Mouse (Mus musculus): ENCODE measurements around the gene Fmnl3. TPM values are rescaled to one million over a fixed set of nuclear protein-coding genes. Genes with fewer than 3 reads are reported as not detected.
A peak's percentile ranks its signal among the peaks of the same experiment; 100 is the strongest.
"Not testable (repeated sequence)": the region's sequence is repeated elsewhere in the genome, so short reads cannot be mapped to it uniquely, and the experiment has no call there.

Gene Fmnl3
- total RNA-seq, 2 experiments from 2014 or later: 29.4 to 29.7 TPM

DNA sequence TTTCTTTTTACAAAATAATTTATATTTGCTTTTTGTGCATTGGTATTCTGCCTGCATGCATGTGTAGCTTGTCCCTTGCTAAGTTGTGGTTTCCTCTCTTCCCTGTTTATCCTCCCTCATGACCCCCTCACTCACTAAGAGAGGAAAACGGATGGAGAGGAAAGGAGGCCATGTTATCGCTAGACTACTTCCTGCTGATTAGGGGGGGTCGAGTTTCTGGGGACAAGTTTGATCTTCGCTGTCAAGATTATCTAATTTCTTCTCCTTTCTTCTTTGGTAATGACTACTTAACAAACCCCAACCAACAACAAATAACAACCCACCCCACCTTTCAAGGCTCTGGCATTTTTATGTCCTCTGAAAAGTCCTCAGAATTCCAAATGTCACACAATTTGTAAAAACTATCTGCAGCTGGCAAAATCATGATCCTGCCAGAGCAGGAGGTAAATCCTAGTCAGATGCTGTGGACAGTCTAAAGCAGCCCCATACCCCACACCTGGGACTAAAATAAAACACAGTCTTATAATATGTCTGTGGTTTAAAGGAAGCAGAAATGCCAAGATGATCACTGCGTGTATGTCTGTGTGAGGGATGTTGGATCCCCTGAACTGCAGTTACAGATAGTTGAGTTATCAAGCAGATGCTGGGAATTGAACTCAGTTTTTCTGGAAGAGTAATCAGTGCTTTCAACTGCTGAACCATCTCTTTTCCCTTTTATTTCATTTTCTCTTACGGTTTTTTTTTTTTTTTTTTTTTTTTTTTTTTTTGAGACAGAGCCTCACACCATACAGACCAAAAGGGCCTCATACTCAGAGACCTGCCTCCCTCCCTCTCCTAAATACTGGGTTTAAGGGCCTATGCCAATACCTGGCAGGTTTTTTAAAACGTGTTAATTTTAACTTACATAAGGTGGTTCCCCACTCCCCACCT lies 20.5 kb upstream of the Fmnl3 start:
- DNase-seq: no peak
- intact Hi-C loops (cut with DNase I): no loop called here

DNA sequence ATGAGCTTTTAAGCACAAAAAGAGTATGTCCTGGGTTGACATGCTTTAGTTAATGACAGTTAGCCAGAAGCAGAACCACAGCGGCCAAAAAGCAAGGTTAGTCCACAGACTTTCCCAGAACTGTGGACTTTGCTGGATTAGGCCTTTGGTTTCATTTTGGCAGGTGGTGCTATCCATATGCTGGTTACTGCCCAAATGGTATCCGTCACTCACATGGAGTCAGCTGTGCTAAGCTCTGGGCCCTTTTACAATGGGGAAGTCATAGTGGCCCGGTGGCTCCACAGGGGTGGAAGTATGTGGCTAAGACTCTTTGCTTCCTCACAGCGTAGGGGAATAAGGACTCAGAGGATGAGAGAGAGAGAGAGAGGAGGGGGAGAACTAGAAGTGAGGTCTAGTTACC lies 17.7 kb upstream of the Fmnl3 start:
- no peak for DNase-seq
- intact Hi-C loops (cut with DNase I): no loop called here

DNA sequence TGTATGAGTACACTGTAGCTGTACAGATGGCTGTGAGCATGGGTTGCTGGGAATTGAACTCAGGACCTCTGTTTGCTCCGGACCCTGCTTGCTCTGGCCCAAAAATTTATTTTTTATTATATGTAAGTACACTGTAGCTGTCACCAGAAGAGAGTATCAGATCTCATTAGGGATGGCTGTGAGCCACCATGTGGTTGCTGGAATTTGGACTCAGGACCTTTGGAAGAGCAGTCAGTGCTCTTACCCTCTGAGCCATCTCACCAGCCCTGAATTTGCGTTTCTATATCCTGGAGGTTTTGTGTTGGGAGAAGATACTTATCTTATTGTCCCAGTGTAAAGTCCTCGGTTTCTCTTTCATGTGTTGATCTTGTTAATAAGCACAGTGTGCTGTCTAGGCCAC lies 16.5 kb upstream of the Fmnl3 start:
- no peak for DNase-seq
- intact Hi-C loops (cut with DNase I): no loop called here

- intact Hi-C loops (cut with DNase I); DNase-seq: not testable (repeated sequence)
Measured at GRCm38 (mm10) chr15:99386110-99386509, 15.8 kb upstream of the Fmnl3 start.

DNA sequence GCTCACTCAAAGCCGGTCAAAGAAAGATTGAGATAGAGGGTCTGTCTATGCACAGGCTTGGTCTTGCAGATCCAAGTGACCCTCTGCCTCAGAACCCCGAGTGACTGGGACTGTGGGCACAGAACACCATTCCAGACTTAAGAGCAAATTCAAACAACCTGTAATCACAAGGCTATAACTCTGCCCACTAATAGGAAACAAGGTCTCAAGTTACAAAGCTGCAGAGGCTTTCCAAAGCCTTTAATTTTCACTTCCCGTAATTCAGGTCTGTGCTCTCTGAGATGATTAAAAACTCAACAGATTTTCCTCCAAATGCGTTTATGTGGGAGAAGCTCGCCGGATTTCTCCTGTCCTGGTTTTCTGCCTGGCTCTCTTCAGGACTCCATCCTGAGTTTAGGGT lies 13.8 kb upstream of the Fmnl3 start:
- intact Hi-C loops (cut with DNase I): no loop called here
- DNase-seq: no peak

GRCm38 (mm10) chr15:99382893-99383292 lies 12.6 kb upstream of the Fmnl3 start:
- no peak for DNase-seq

DNA sequence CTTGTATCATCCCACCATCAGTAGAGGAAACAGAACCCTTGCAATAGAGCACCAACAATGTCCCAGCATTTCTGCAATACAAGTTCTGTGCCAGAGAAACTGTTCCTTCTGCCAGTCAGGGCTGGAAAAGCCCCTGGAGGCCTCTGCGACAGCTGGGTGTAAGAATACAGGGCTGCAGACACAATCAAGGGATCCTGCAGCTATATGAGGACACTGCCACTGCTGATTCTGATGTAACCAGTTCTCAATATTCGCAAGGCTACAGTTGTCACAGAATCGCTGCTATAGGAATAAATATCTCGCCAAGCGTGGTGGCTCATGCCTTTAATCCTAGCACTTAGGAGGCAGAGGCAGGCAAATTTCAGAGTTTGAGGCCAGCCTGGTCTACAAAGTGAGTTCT lies 6.0 kb upstream of the Fmnl3 start:
- intact Hi-C loops (cut with DNase I): no loop called here
- DNase-seq: no peak

More at GRCm38 (mm10) chr15:99382893-99383292, 12.6 kb upstream of the Fmnl3 start:
- intact Hi-C loops (cut with DNase I): no loop called here

DNA sequence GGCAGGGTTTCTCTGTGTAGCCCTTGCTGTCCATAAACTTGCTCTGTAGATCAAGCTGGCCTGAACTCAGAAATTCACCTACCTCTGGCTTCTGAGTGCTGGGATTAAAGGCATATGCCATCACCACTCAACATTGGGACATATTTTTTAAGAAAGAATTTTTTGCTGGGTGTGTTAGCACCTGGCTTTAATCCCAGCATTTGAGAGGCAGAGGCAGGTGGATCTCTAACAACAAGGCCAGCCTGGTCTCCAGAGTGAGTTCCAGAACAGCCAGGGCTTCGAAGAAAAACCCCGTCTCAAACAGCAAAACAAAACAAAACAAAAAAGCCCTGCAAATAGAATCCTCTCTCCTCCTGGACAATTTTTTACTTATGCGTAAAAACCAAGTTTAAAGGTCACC lies 5.3 kb upstream of the Fmnl3 start:
- DNase-seq: no peak
- intact Hi-C loops (cut with DNase I): no loop called here

DNA sequence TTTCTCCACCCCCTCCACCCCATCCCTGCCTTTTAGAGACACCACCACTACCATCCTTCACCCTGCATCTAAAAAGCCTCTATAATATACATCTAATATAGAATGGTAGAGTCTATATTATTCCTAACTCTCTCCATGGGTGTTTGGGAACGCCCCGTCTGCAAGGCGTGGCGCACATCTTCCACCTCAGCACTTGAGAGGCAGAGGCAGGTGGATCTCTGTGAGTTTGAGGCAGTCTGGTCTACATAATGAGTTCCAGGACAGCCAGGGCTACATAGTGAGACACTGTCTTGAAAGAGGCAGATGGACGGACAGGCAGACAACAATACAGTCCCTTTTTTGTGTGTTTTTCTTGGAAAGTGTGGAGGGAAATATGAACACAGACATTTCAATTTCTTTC lies 4.8 kb upstream of the Fmnl3 start:
- intact Hi-C loops (cut with DNase I): no loop called here
- no peak for DNase-seq

- intact Hi-C loops (cut with DNase I): no loop called here
- no peak for DNase-seq
Measured at GRCm38 (mm10) chr15:99372761-99373160, 2.5 kb upstream of the Fmnl3 start.

DNA sequence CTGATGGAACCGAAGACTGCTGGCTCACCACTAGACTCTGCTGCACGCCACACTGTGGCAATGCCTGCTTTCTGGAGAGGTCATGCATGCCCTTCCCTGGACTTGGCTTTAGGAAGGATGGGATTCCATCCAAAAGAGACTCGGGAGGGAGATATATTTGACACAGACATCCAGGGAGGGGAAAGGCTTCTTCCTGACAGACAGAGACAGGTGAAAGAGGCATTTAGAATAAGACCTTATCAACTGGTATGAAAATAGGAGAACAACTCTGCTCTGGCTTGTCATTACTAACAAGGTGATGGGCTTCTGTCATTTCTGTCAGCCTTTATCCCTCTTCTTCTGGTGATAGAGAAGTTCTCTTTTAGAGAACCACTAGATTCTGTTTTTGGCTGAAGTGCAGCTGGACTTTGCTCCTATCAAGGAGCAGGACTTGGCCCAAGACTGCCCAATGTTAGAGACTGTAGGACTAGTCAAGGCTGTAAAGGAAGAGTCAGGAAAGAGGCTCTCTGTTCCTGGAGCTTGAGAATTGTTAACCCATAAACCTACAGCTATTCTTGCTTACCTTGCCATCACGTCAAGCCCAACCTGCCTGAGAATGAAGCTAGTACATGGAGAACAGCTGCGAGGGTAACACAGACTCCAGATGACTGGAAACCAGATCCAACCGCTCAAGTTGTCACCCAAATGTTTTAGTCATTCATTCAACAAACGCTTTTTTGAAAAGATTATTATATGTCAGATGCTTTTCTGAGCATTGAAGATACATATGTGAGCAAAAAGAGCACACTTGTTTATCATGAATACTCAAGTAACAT lies 1.5 kb upstream of the Fmnl3 start:
- intact Hi-C loops (cut with DNase I): no loop called here
- no peak for DNase-seq

- DNase-seq: peak; percentile 59 to 61
- intact Hi-C loops (cut with DNase I): loop anchor here (1.0 to 2.0 kb wide), 3 partner anchors 23 to 54 kb away; no protein-coding TSS in a partner anchor
Measured at GRCm38 (mm10) chr15:99369391-99370171, 701 bp downstream of the Fmnl3 start.

- DNase-seq: no peak
- intact Hi-C loops (cut with DNase I): loop anchor here (2.0 kb wide), 2 partner anchors 22 to 36 kb away; no protein-coding TSS in a partner anchor
Measured at GRCm38 (mm10) chr15:99368583-99369266, 1.6 kb downstream of the Fmnl3 start.

- intact Hi-C loops (cut with DNase I): no loop called here
- no peak for DNase-seq
Measured at GRCm38 (mm10) chr15:99364921-99365320, 5.4 kb downstream of the Fmnl3 start.

- intact Hi-C loops (cut with DNase I): no loop called here
- no peak for DNase-seq
Measured at GRCm38 (mm10) chr15:99364022-99364530, 6.2 kb downstream of the Fmnl3 start.

GRCm38 (mm10) chr15:99358952-99359351 lies 11.3 kb downstream of the Fmnl3 start:
- DNase-seq: no peak
- intact Hi-C loops (cut with DNase I): no loop called here

GRCm38 (mm10) chr15:99356462-99356861 lies 13.8 kb downstream of the Fmnl3 start:
- peak in 1 of 2 experiments; percentile 40 for DNase-seq
- intact Hi-C loops (cut with DNase I): no loop called here

DNA sequence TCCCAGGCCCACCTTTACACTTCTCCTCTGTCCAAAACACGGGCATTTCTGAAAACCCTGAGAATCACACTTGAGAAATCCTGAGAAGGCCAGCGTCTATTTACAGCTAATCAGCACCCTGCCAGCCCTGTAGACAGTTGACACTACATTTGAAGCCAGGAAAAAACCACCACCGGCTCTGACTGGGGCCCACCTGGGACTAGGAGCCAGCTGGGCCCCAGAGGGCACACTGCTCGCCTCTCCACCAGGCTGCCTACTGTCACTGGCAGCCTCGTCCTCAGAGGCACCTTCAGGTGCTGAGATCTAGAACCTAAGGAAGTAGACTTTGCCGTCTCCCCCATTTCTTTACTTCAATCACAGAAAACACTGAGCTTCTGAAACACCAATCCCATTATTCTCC lies 14.6 kb downstream of the Fmnl3 start:
- DNase-seq: no peak
- intact Hi-C loops (cut with DNase I): no loop called here

- DNase-seq: no peak
- intact Hi-C loops (cut with DNase I): no loop called here
Measured at GRCm38 (mm10) chr15:99352306-99352705, 18.0 kb downstream of the Fmnl3 start.

DNA sequence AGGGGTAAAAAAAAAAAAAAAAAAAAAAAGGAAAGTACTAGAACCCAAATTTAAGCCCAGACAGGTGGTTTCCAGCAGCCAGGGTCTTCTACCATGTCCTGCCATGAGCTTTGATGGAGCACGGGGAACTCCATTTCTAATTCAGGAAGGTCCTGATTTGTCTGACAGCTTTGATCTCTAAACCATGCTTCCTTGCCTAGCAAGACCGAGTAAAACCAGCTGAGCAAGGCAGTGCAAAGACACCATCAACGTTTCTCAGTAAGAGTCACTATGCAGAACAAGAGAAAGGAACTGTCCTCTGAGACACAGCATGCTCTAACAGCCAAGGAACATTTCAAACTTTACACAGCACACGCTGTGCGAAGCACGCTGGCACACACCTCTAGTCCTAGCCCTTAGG lies 18.7 kb downstream of the Fmnl3 start:
- intact Hi-C loops (cut with DNase I): no loop called here
- DNase-seq: no peak
